Mouse (Mus musculus) left cerebral cortex, postnatal 14 days (tissue): Measurements from ENCODE around the gene Ankrd13c. TPM values are rescaled to one million over a fixed set of nuclear protein-coding genes. Genes with fewer than 3 reads are reported as not detected.
A peak's percentile ranks its signal among the peaks of the same experiment; 100 is the strongest.
"Not testable (repeated sequence)": the region's sequence is repeated elsewhere in the genome, so short reads cannot be mapped to it uniquely, and the experiment has no call there.

ENCODE experiments used
- DNase-seq, 2 experiments: peaks; one replicate each; pipeline ENCODE4 v3.0.0; 2021 to 2022; ENCODE audit warnings: low spot score in 2 of 2, mixed read lengths in 1 of 2
- intact Hi-C: fragments of 180-260 bp; cut with DNase I; formaldehyde crosslinking; loops from one replicate; pipeline ENCODE4 v1.15.1; 2025
- long read RNA-seq, 2 experiments: library from polyadenylated mRNA; stranded (forward); transcript quantifications; one replicate each; pipeline ENCODE4 v2.0.0; 2021
- total RNA-seq, 2 experiments: library from RNA; stranded (reverse); gene quantifications; 2 replicates each; pipeline ENCODE4 v1.2.3; 2021

Ankrd13c gene
- total RNA-seq, result 100 to 1,000 TPM; 122 to 127 TPM
- long read RNA-seq, experiment 1, transcript Ankrd13c-201 (13 exons, 3,903 nt), result major isoform, 136 of 161 reads
- long read RNA-seq, experiment 1, partial matches to known transcripts, result 7 of 161 reads
- long read RNA-seq, experiment 1, other reads (novel, unspliced or antisense), result 17 of 161 reads
- long read RNA-seq, experiment 2, transcript Ankrd13c-201 (13 exons, 3,903 nt), result major isoform, 130 of 145 reads
- long read RNA-seq, experiment 2, partial matches to known transcripts, result 6 of 145 reads
- long read RNA-seq, experiment 2, other reads (novel, unspliced or antisense), result 5 of 145 reads

- intact Hi-C loops, result loop anchor here (5.0 kb wide), 1 partner anchor 90 kb away; the partner anchor contains the start of genes Lrrc40 and Srsf11
- peak; percentile 90 to 91 for DNase-seq
Observed at GRCm38 (mm10) chr3:157946843-157947358, at the start of gene Ankrd13c. Gene Ankrd13c, plus strand, starts transcription at chr3:157947239.

GRCm38 (mm10) chr3:157897645-157898044, 49.4 kb upstream of the Ankrd13c start:
- no peak for DNase-seq
- intact Hi-C loops, result no loop called here

GRCm38 (mm10) chr3:157899986-157900385, 47.1 kb upstream of the Ankrd13c start:
- no peak for DNase-seq
- intact Hi-C loops, result no loop called here

- no peak for DNase-seq
- intact Hi-C loops, result no loop called here
Observed at GRCm38 (mm10) chr3:157901721-157902120, 45.3 kb upstream of the Ankrd13c start.

- intact Hi-C loops, result no loop called here
Observed at GRCm38 (mm10) chr3:157908166-157908565, 38.9 kb upstream of the Ankrd13c start.

GRCm38 (mm10) chr3:157910262-157910661, 36.8 kb upstream of the Ankrd13c start:
- intact Hi-C loops, result no loop called here
- DNase-seq, result no peak

More at GRCm38 (mm10) chr3:157908166-157908565, 38.9 kb upstream of the Ankrd13c start:
- no peak for DNase-seq

- no peak for DNase-seq
- intact Hi-C loops, result no loop called here
Observed at GRCm38 (mm10) chr3:157912155-157912554, 34.9 kb upstream of the Ankrd13c start.

GRCm38 (mm10) chr3:157916336-157916735, 30.7 kb upstream of the Ankrd13c start:
- intact Hi-C loops, result no loop called here
- no peak for DNase-seq

- no peak for DNase-seq
- intact Hi-C loops, result no loop called here
Observed at GRCm38 (mm10) chr3:157921376-157921775, 25.7 kb upstream of the Ankrd13c start.

- intact Hi-C loops, result no loop called here
- DNase-seq, result no peak
Observed at GRCm38 (mm10) chr3:157923268-157923835, 23.7 kb upstream of the Ankrd13c start.

GRCm38 (mm10) chr3:157924692-157925328, 22.2 kb upstream of the Ankrd13c start, which contains the start of gene Cth:
Gene Cth, minus strand, starts transcription at chr3:157925077.
- DNase-seq, result peak; percentile 86 to 87
- intact Hi-C loops, result no loop called here

- DNase-seq, result no peak
Observed at GRCm38 (mm10) chr3:157925706-157926510, 21.1 kb upstream of the Ankrd13c start.

GRCm38 (mm10) chr3:157926761-157927160, 20.3 kb upstream of the Ankrd13c start:
- intact Hi-C loops, result no loop called here
- DNase-seq, result peak; percentile 39 to 68

More at GRCm38 (mm10) chr3:157925706-157926510, 21.1 kb upstream of the Ankrd13c start:
- intact Hi-C loops, result no loop called here

GRCm38 (mm10) chr3:157928731-157929130, 18.3 kb upstream of the Ankrd13c start:
- peak; percentile 11 to 41 for DNase-seq
- intact Hi-C loops, result no loop called here

GRCm38 (mm10) chr3:157929417-157929816, 17.6 kb upstream of the Ankrd13c start:
- intact Hi-C loops, result no loop called here
- DNase-seq, result no peak

- DNase-seq, result no peak
- intact Hi-C loops, result no loop called here
Observed at GRCm38 (mm10) chr3:157931592-157931991, 15.4 kb upstream of the Ankrd13c start.

- intact Hi-C loops, result no loop called here
Observed at GRCm38 (mm10) chr3:157932074-157932473, 15.0 kb upstream of the Ankrd13c start.

GRCm38 (mm10) chr3:157933223-157933622, 13.8 kb upstream of the Ankrd13c start:
- DNase-seq, intact Hi-C loops: not testable (repeated sequence)

More at GRCm38 (mm10) chr3:157932074-157932473, 15.0 kb upstream of the Ankrd13c start:
- DNase-seq, result no peak

- no peak for DNase-seq
- intact Hi-C loops, result no loop called here
Observed at GRCm38 (mm10) chr3:157934301-157934823, 12.7 kb upstream of the Ankrd13c start.
